Mouse (Mus musculus): ENCODE data around the gene Gm8159.
"Not testable (repeated sequence)": the region's sequence is repeated elsewhere in the genome, so short reads cannot be mapped to it uniquely, and the experiment has no call there.

Gene Gm8159
- long read RNA-seq, experiment 1: 0 reads
- long read RNA-seq, experiment 2: 0 reads

GRCm38 (mm10) chr14:4632052-4632451 lies at the start of gene Gm8159:
Gene Gm8159, plus strand, starts transcription at chr14:4632352.
- intact Hi-C loops (cut with DNase I): not testable (repeated sequence)

- intact Hi-C loops (cut with DNase I): not testable (repeated sequence)
Observed at GRCm38 (mm10) chr14:4649309-4649708, 17.2 kb downstream of the Gm8159 start.

- intact Hi-C loops (cut with DNase I): not testable (repeated sequence)
Observed at GRCm38 (mm10) chr14:4650324-4650723, 18.2 kb downstream of the Gm8159 start.

GRCm38 (mm10) chr14:4663892-4664291 lies 31.7 kb downstream of the Gm8159 start, which contains the start of gene Gm3239:
Gene Gm3239, plus strand, starts transcription at chr14:4664192.
- intact Hi-C loops (cut with DNase I): not testable (repeated sequence)

All from adrenal gland (tissue).